Mouse (Mus musculus) neutrophil, adult 59 days (primary cell): ENCODE data around the gene Pmm1. TPM values are rescaled to one million over a fixed set of nuclear protein-coding genes. Genes with fewer than 3 reads are reported as not detected.

Experiments
- total RNA-seq, 2 experiments: library from RNA; stranded (reverse); gene quantifications; 1 replicate in 1 of 2; 2 replicates in 1 of 2; pipeline ENCODE4 v1.2.4; 2023

Pmm1 gene
- total RNA-seq, result 10 to 100 TPM; 32.6 to 33.6 TPM

GRCm38 (mm10) chr15:81960171-81961077 is at the start of gene Pmm1:
Gene Pmm1, minus strand, starts transcription at chr15:81960930.

GRCm38 (mm10) chr15:81987646-81988045 is 26.9 kb upstream of the Pmm1 start, which contains the start of gene Xrcc6:
Gene Xrcc6, plus strand, starts transcription at chr15:81987835.

GRCm38 (mm10) chr15:81980321-81980720 is 19.6 kb upstream of the Pmm1 start, which contains the start of gene 1700029P11Rik:
Gene 1700029P11Rik, plus strand, starts transcription at chr15:81980540.

GRCm38 (mm10) chr15:81936679-81937078 is 24.1 kb downstream of the Pmm1 start, which contains the start of gene Csdc2:
Gene Csdc2, plus strand, starts transcription at chr15:81936759.

GRCm38 (mm10) chr15:81925760-81926445 is 34.8 kb downstream of the Pmm1 start, which contains the start of gene Polr3h:
Gene Polr3h, minus strand, starts transcription at chr15:81926240.

Other genes starting within 250 kb of the Pmm1 start
- gene Zc3h7b, start 215.9 kb downstream of the Pmm1 start, total RNA-seq, result 1 to 10 TPM; 9.2 to 9.6 TPM
- 10 to 100 TPM; 56.2 TPM for gene Rangap1, start 215.4 kb downstream of the Pmm1 start, total RNA-seq
- 1 to 10 TPM; 5.9 to 8.3 TPM for gene Tef, start 158.5 kb downstream of the Pmm1 start, total RNA-seq
- gene Tob2, start 102.1 kb downstream of the Pmm1 start, total RNA-seq, result 10 to 100 TPM; 43.9 to 47.3 TPM
- 10 to 100 TPM; 38.8 to 45.4 TPM for gene Phf5a, start 89.0 kb downstream of the Pmm1 start, total RNA-seq
- 10 to 100 TPM; 81.9 to 87.8 TPM for gene Aco2, start 88.6 kb downstream of the Pmm1 start, total RNA-seq
- 1 to 10 TPM; 4.7 to 6.5 TPM for gene Polr3h, start 34.7 kb downstream of the Pmm1 start, total RNA-seq
- gene Csdc2, start 24.2 kb downstream of the Pmm1 start, total RNA-seq, result not detected
- gene 1700029P11Rik, start 19.6 kb upstream of the Pmm1 start, total RNA-seq, result not detected
- gene Xrcc6, start 26.9 kb upstream of the Pmm1 start, total RNA-seq, result 10 to 100 TPM; 20.8 to 29.1 TPM
- 10 to 100 TPM; 18.6 to 23.8 TPM for gene Desi1, start 72.9 kb upstream of the Pmm1 start, total RNA-seq
- gene Snu13, start 86.7 kb upstream of the Pmm1 start, total RNA-seq, result 10 to 100 TPM; 44.8 to 47.4 TPM
- gene 4930407I10Rik, start 98.2 kb upstream of the Pmm1 start, total RNA-seq, result not detected
- gene Mei1, start 109.1 kb upstream of the Pmm1 start, total RNA-seq, result not detected
- gene Ccdc134, start 167.0 kb upstream of the Pmm1 start, total RNA-seq, result 10 to 100 TPM; 11.2 to 12.7 TPM
- gene Srebf2, start 186.3 kb upstream of the Pmm1 start, total RNA-seq, result 10 to 100 TPM; 76.3 to 79.6 TPM